Mouse (Mus musculus): Measurements from ENCODE around the gene Ppcdc.
"Not testable (repeated sequence)": the region's sequence is repeated elsewhere in the genome, so short reads cannot be mapped to it uniquely, and the experiment has no call there.

DNA sequence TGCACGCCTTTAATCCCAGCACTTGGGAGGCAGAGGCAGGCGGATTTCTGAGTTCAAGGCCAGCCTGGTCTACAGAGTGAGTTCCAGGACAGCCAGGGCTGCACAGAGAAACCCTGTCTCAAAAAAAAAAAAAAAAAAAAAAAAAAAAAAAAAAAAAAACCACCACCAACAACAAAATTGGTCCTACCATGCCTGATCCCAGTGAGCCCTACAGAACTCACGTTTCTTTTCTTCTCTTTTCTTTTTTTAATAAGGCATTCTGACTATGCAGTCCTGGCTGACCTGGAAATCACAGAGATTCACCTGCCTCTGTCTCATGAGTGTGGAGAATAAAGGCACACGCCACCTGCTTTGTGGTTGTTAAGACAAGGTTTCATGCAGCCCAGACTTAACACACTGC, 12.8 kb downstream of the Ppcdc start:
- not testable (repeated sequence) for TF ChIP-seq CTCF (IDR thresholded peaks at IDR 0.05; ENCODE audit: control insufficient read depth, insufficient read depth, low read length); POLR2A (IDR thresholded peaks at IDR 0.05; ENCODE audit: borderline replicate concordance, control insufficient read depth, low read depth, low read length)

All from bone marrow, adult 2 months (tissue).